Mouse (Mus musculus): Measurements from ENCODE around the gene Car9. TPM values are rescaled to one million over a fixed set of nuclear protein-coding genes. Genes with fewer than 3 reads are reported as not detected.
"Not testable (repeated sequence)": the region's sequence is repeated elsewhere in the genome, so short reads cannot be mapped to it uniquely, and the experiment has no call there.

The Car9 gene
- polyA plus RNA-seq, 1 experiment: 0.61 TPM

DNA sequence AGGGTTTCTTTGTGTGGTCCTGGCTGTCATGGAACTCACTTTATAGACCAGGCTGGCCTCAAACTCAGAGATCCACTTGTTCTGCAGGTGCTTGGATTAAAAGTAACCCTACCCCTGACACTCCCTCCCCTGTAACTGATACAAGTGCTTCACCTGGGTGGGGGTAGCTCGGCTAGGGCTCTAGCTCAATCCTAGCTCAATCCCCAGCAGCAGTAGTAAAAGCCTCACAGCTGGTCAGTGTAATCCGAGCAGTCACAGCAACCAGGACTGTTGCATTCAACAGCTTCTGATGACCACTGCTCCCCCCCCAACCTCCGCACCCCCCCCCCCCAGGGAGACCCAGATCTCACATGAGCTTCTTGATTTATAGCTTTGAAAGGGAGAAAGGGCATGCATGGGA, 35.3 kb downstream of the Car9 start:
- TF ChIP-seq CTCF (IDR thresholded peaks at IDR 0.05; ENCODE audit: extremely low read depth, insufficient read depth, low read length): no peak
- TF ChIP-seq POLR2A (IDR thresholded peaks at IDR 0.05; ENCODE audit: extremely low read depth, insufficient read depth, low read length): no peak
- Histone ChIP-seq H3K27ac (ENCODE audit: insufficient read depth, low read length) (no peak overlapping the region), H3K4me3 (ENCODE audit: insufficient read depth, low read length) (no peak overlapping the region), H3K4me1 (ENCODE audit: control insufficient read depth, insufficient read depth, low read length) (no peaks in the 10 kb centered on the region)

DNA sequence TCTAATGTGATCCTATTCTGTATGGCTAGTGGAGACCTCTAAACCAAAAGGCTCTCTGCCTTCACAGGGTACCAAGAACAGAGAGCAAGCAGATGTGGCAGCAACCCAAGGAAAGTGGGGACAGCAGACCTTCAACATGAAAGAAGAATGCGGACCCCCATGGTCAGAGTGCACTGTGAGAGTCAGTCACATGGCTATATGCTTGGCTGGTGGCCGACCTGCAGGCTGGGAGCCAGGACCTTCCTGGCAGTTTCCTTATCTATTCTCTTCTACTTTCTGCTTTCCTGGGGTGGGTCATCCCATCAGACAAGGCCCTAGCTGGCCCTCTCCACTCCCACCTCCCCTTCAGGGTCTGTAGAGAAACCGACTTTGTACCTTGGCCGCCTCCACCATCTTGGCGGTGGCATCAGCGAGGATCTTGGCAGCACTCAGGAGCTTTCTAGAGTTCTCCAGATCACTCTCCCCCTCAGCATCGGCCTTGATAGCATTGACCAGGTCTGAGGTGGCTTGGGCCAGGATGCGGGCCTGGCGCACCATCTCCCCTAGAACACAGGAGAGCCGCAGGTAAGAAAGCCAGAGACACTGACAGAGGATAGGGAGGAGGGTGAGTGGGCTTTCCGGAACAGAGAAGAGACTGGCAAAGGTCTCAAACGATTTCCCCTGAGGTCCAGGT, 39.7 kb downstream of the Car9 start:
- TF ChIP-seq POLR2A (IDR thresholded peaks at IDR 0.05; ENCODE audit: extremely low read depth, insufficient read depth, low read length) (no peak), CTCF (IDR thresholded peaks at IDR 0.05; ENCODE audit: extremely low read depth, insufficient read depth, low read length) (no peak)
- Histone ChIP-seq H3K27ac (ENCODE audit: insufficient read depth, low read length) (no peak overlapping the region), H3K4me1 (ENCODE audit: control insufficient read depth, insufficient read depth, low read length) (no peaks in the 10 kb centered on the region), H3K4me3 (ENCODE audit: insufficient read depth, low read length) (no peak overlapping the region)

DNA sequence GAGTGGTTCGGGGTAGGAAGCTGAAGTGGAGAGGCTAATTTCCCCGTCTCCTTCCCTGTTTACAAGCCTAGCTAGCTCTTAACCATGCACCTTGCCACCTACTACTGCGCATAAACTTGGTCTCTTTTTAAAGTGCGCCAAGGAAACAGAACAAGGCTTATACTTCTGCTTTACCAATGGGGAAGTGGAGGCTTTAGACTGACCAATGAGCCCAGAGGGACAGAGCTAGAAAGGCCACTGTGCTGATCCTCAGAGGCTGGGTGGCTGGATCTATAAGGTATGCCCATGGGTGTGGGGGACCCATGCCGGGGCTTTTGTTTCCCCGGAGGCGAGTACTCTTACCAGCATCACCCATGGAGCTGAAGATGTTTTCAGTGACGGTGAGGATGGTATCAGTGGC, 40.4 kb downstream of the Car9 start:
- Histone ChIP-seq H3K4me1 (ENCODE audit: control insufficient read depth, insufficient read depth, low read length) (no peaks in the 10 kb centered on the region), H3K4me3 (ENCODE audit: insufficient read depth, low read length) (no peak overlapping the region), H3K27ac (ENCODE audit: insufficient read depth, low read length) (no peak overlapping the region)
- TF ChIP-seq CTCF (IDR thresholded peaks at IDR 0.05; ENCODE audit: extremely low read depth, insufficient read depth, low read length) (no peak), POLR2A (IDR thresholded peaks at IDR 0.05; ENCODE audit: extremely low read depth, insufficient read depth, low read length) (no peak)

DNA sequence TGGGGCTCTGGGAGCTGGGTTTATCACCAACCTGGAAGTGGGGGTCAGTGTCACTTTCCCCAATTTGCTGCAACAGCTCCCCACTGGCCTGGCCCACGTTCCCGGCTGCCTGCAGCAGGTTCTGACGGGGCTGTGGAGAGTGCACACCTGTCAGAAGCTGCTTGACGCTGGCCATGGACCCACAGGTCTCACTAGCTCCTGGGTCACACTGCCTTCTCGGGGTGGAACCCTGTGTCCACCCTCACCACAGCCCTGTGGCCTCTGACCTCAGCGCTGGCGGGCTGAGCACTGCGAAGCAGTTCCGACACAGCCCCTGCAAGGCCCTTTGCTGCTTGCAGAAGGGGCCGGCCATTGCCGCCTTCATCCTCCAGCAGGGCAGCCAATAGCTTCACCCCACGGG, 42.3 kb downstream of the Car9 start:
- no peaks in the 10 kb centered on the region for H3K4me1 ChIP-seq (ENCODE audit: control insufficient read depth, insufficient read depth, low read length)
- H3K27ac ChIP-seq (ENCODE audit: insufficient read depth, low read length): no peak overlapping the region
- TF ChIP-seq POLR2A (IDR thresholded peaks at IDR 0.05; ENCODE audit: extremely low read depth, insufficient read depth, low read length): no peak
- no peak for TF ChIP-seq CTCF (IDR thresholded peaks at IDR 0.05; ENCODE audit: extremely low read depth, insufficient read depth, low read length)
- H3K4me3 ChIP-seq (ENCODE audit: insufficient read depth, low read length): no peak overlapping the region

GRCm38 (mm10) chr4:43551854-43552253, 45.1 kb downstream of the Car9 start:
- H3K27ac ChIP-seq (ENCODE audit: insufficient read depth, low read length); H3K4me3 ChIP-seq (ENCODE audit: insufficient read depth, low read length); H3K4me1 ChIP-seq (ENCODE audit: control insufficient read depth, insufficient read depth, low read length): not testable (repeated sequence)

GRCm38 (mm10) chr4:43552437-43552836, 45.7 kb downstream of the Car9 start:
- H3K4me3 ChIP-seq (ENCODE audit: insufficient read depth, low read length): no peak overlapping the region
- H3K4me1 ChIP-seq (ENCODE audit: control insufficient read depth, insufficient read depth, low read length): no peaks in the 10 kb centered on the region; the same call in 1 of the 2 replicates
- TF ChIP-seq POLR2A (IDR thresholded peaks at IDR 0.05; ENCODE audit: extremely low read depth, insufficient read depth, low read length): no peak
- TF ChIP-seq CTCF (IDR thresholded peaks at IDR 0.05; ENCODE audit: extremely low read depth, insufficient read depth, low read length): no peak
- H3K27ac ChIP-seq (ENCODE audit: insufficient read depth, low read length): peak overlapping the region; percentile 28; the same call in 1 of the 2 replicates

DNA sequence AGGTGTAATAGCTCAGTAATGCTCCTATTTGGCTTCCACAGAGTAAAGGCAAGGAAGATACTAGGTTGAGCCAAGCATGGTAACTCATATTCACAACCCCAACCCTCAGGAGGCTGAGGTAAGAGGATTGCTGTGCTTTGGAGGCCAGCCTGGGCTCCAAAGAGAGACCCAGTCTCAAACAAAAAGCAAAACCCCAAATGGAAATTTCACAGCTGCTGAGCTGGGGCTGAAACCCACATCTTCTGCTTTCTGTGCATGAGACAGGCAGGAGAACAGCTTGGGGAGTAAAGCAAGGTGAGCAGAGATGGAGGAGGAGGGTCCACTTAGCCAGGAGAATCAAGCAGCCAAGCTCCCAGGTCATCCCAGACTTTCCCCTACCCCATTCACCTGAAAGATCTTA, 47.1 kb downstream of the Car9 start:
- no peak overlapping the region for H3K27ac ChIP-seq (ENCODE audit: insufficient read depth, low read length)
- no peak overlapping the region for H3K4me3 ChIP-seq (ENCODE audit: insufficient read depth, low read length)
- peaks cover 3% of the 10 kb centered on the region; the same call in 1 of the 2 replicates for H3K4me1 ChIP-seq (ENCODE audit: control insufficient read depth, insufficient read depth, low read length)
- TF ChIP-seq CTCF (IDR thresholded peaks at IDR 0.05; ENCODE audit: extremely low read depth, insufficient read depth, low read length): no peak
- TF ChIP-seq POLR2A (IDR thresholded peaks at IDR 0.05; ENCODE audit: extremely low read depth, insufficient read depth, low read length): no peak

- Histone ChIP-seq H3K27ac (ENCODE audit: insufficient read depth, low read length) (no peak overlapping the region), H3K4me1 (ENCODE audit: control insufficient read depth, insufficient read depth, low read length) (peaks cover 5% of the 10 kb centered on the region), H3K4me3 (ENCODE audit: insufficient read depth, low read length) (no peak overlapping the region)
- TF ChIP-seq CTCF (IDR thresholded peaks at IDR 0.05; ENCODE audit: extremely low read depth, insufficient read depth, low read length) (no peak), POLR2A (IDR thresholded peaks at IDR 0.05; ENCODE audit: extremely low read depth, insufficient read depth, low read length) (no peak)
Observed at GRCm38 (mm10) chr4:43555926-43556325, 49.2 kb downstream of the Car9 start.

DNA sequence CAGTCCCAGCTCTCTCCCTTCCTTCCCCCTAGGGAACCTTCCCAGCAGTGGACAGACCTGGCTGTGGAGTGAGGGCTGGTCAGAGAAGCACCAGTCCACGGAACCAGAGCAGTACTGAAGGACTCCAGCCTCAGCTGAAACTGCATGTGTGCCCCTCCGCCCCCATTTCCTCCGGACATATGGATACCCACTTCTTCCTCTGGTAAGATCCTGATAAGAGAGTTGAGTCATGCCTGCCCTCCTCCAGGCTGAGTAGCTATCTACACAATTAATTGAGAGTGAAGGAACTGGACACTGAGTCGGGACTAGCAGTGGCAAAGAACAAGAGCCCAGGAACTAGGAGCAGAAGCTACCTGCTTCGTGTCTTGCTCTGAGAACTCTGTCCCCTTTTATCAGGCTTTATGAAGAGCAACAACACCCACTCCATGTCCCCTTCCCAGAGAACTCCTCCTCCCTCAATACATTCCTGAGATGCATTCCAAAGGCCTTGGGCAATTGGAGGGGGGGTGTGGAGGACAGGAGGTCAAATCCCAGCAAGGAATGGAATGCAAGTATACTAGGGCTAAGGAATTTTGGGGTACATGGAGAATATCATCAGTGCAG, 51.4 kb downstream of the Car9 start:
- Histone ChIP-seq H3K4me1 (ENCODE audit: control insufficient read depth, insufficient read depth, low read length) (peaks cover 5% of the 10 kb centered on the region), H3K27ac (ENCODE audit: insufficient read depth, low read length) (no peak overlapping the region), H3K4me3 (ENCODE audit: insufficient read depth, low read length) (no peak overlapping the region)
- TF ChIP-seq CTCF (IDR thresholded peaks at IDR 0.05; ENCODE audit: extremely low read depth, insufficient read depth, low read length) (no peak), POLR2A (IDR thresholded peaks at IDR 0.05; ENCODE audit: extremely low read depth, insufficient read depth, low read length) (no peak)

GRCm38 (mm10) chr4:43558631-43559356, 52.0 kb downstream of the Car9 start:
- TF ChIP-seq CTCF (IDR thresholded peaks at IDR 0.05; ENCODE audit: extremely low read depth, insufficient read depth, low read length): no peak
- TF ChIP-seq POLR2A (IDR thresholded peaks at IDR 0.05; ENCODE audit: extremely low read depth, insufficient read depth, low read length): no peak
- Histone ChIP-seq H3K27ac (ENCODE audit: insufficient read depth, low read length) (no peak overlapping the region), H3K4me1 (ENCODE audit: control insufficient read depth, insufficient read depth, low read length) (peaks cover 8% of the 10 kb centered on the region), H3K4me3 (ENCODE audit: insufficient read depth, low read length) (no peak overlapping the region)
